Mouse (Mus musculus) forebrain, embryonic 14.5 days (tissue): Measurements from ENCODE around the gene Lyzl6. TPM values are rescaled to one million over a fixed set of nuclear protein-coding genes. Genes with fewer than 3 reads are reported as not detected.
A peak's percentile ranks its signal among the peaks of the same experiment; 100 is the strongest.
"Not testable (repeated sequence)": the region's sequence is repeated elsewhere in the genome, so short reads cannot be mapped to it uniquely, and the experiment has no call there.

Experiments
- ATAC-seq: fragments of 200-750 bp; cut with Nextera tagmentation; 2 replicates; pipeline ENCODE4 v1.8.0; 2017; ENCODE audit warnings: mild to moderate bottlenecking, moderate library complexity
- DNase-seq: peaks from one replicate; pipeline ENCODE4 v3.0.0-alpha.2; 2015; ENCODE audit warnings: low spot score
- H3K27ac ChIP-seq: fragments of 300-500 bp; sonication (generic); 2 replicates; pipeline ENCODE4 v1.5.1; 2014; ENCODE audit warnings: low read depth, mild to moderate bottlenecking, control low read depth, low read length, moderate library complexity
- H3K27me3 ChIP-seq: fragments of 300-500 bp; sonication (generic); replicated peaks from 2 replicates; pipeline ENCODE4 v1.6.1; 2014; ENCODE audit warnings: low read length, control low read depth, mixed read lengths; ENCODE audit not compliant: control insufficient read depth, insufficient read depth
- H3K36me3 ChIP-seq: fragments of 300-500 bp; sonication (generic); 2 replicates; pipeline ENCODE4 v1.6.1; 2014; ENCODE audit warnings: low read length, control low read depth; ENCODE audit not compliant: control insufficient read depth, insufficient read depth
- H3K4me1 ChIP-seq: fragments of 300-500 bp; sonication (generic); 2 replicates; pipeline ENCODE4 v1.6.1; 2014; ENCODE audit warnings: antibody characterized with exemption, low read length, control low read depth; ENCODE audit not compliant: control insufficient read depth, insufficient read depth
- H3K4me2 ChIP-seq: fragments of 300-500 bp; sonication (generic); 2 replicates; pipeline ENCODE4 v1.6.1; 2014; ENCODE audit warnings: mild to moderate bottlenecking, control low read depth, low read length
- H3K4me3 ChIP-seq: fragments of 300-500 bp; sonication (generic); 2 replicates; pipeline ENCODE4 v1.5.1; 2014; ENCODE audit warnings: low read depth, low read length, control low read depth
- H3K9ac ChIP-seq: fragments of 300-500 bp; sonication (generic); 2 replicates; pipeline ENCODE4 v1.6.1; 2014; ENCODE audit warnings: mild to moderate bottlenecking, low read length, control low read depth, moderate library complexity
- H3K9me3 ChIP-seq: fragments of 300-500 bp; sonication (generic); replicated peaks from 2 replicates; pipeline ENCODE4 v1.6.1; 2016; ENCODE audit warnings: low read length, control low read depth, mixed read lengths; ENCODE audit not compliant: control insufficient read depth
- WGBS: fragments of 180-500 bp; shearing (Covaris S2); extraction: QIAGEN DNeasy Blood & Tissue Kit; methylation state at CpG from one replicate; pipeline ENCODE4 v1.1.7; 2014; 5-methylcytosine and 5-hydroxymethylcytosine counted together
- polyA plus RNA-seq: library from polyadenylated mRNA; unstranded; fragments of >200 nt; fragmentation: Nextera tagmentation; extraction: Ambion mirVana; gene quantifications from 2 replicates; pipeline ENCODE4 v1.2.1, GENCODE M21; 2014

Gene Lyzl6
- not detected in 2 replicates for polyA plus RNA-seq

DNA sequence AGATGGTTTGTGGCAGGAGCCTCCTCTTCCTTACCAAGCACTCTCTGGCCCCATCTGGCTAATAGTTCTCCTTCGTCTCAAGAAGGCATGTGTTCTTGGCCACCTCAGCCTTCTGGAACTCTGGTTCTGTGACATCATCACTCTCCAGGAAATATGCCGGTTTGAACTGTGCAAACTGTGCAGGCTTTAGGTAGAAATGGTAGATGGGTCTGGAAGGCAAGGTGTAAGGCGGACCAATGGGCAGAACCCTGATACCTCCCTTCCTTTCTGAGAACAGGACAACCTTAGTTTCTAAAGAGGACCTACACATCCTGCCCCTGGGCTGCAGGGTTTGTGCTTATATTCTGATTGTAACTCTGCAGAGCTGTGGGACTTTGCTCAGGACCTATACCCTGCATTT lies at the start of gene Lyzl6:
TSS of gene Lyzl6 (minus strand) at position 101 of the 400 bp plus-strand sequence.
- H3K4me3 ChIP-seq = no peak within 1 kb of the TSS
- H3K36me3 ChIP-seq = no peaks in the 10 kb centered on the region
- no peaks in the 10 kb centered on the region for H3K9me3 ChIP-seq
- H3K9ac ChIP-seq = no peak within 1 kb of the TSS
- no peaks in the 10 kb centered on the region for H3K4me1 ChIP-seq
- H3K27ac ChIP-seq = no peak within 1 kb of the TSS
- peaks cover 8% of the 10 kb centered on the region for H3K27me3 ChIP-seq
- no peak for ATAC-seq
- no peak for DNase-seq
- 0 out of 2 replicates have a peak within 1 kb of the TSS, but pooled peaks have one; percentile 7 for H3K4me2 ChIP-seq
- 72% methylated on average over 3 of the region's 3 CpGs for WGBS

- Histone ChIP-seq H3K4me3 (no peak overlapping the region), H3K36me3 (peaks cover 64% of the 10 kb centered on the region)
- 92% methylated on average over 6 of the region's 6 CpGs for WGBS
These were observed 48.0 kb upstream of the Lyzl6 start for GRCm38 (mm10) chr11:103686706-103687105.

GRCm38 (mm10) chr11:103685261-103685736 lies 46.6 kb upstream of the Lyzl6 start:
- peak; percentile 83 for ATAC-seq
- Histone ChIP-seq H3K27ac (peak overlapping the region; percentile 63; the same call in 1 of the 2 replicates), H3K9ac (no peak overlapping the region), H3K4me2 (no peak overlapping the region), H3K4me1 (no peaks in the 10 kb centered on the region), H3K36me3 (peaks cover 78% of the 10 kb centered on the region), H3K9me3 (no peaks in the 10 kb centered on the region), H3K27me3 (no peaks in the 10 kb centered on the region), H3K4me3 (no peak overlapping the region)
- DNase-seq = peak; percentile 71
- 59% methylated on average over 7 of the region's 7 CpGs for WGBS

More at GRCm38 (mm10) chr11:103686706-103687105, 48.0 kb upstream of the Lyzl6 start:
- Histone ChIP-seq H3K9me3 (no peaks in the 10 kb centered on the region), H3K4me2 (no peak overlapping the region), H3K27ac (no peak overlapping the region), H3K27me3 (no peaks in the 10 kb centered on the region), H3K4me1 (no peaks in the 10 kb centered on the region), H3K9ac (no peak overlapping the region)
- DNase-seq = no peak
- ATAC-seq = no peak

GRCm38 (mm10) chr11:103683667-103684334 lies 45.1 kb upstream of the Lyzl6 start:
- Histone ChIP-seq H3K27ac (no peak overlapping the region), H3K9ac (no peak overlapping the region), H3K36me3 (peaks cover 91% of the 10 kb centered on the region), H3K4me2 (no peak overlapping the region), H3K9me3 (no peaks in the 10 kb centered on the region), H3K4me1 (no peaks in the 10 kb centered on the region), H3K27me3 (no peaks in the 10 kb centered on the region), H3K4me3 (no peak overlapping the region)
- no peak for DNase-seq
- no peak for ATAC-seq
- WGBS = 64% methylated on average over 11 of the region's 11 CpGs

GRCm38 (mm10) chr11:103677042-103677441 lies 38.4 kb upstream of the Lyzl6 start:
- ATAC-seq, H3K27ac ChIP-seq: not testable (repeated sequence)

DNA sequence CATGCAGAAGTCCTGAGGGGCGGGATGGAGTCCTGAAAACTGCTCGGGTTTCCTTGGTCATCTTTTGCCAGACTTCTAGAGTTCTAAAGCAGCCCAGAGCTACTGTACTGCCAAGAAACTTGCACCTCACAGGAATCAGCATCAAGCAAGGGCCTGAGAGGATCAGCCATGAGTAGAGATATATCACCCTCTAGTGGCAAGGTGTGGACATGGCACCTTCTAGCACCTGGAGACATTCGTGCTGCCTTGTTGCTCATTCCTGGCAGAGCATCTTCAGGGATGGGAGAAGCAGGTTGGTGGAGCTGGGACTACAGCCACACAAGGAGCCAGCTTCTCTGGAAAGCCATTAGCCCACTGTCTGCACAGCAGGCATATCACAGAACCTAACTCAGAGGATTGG lies 36.9 kb upstream of the Lyzl6 start:
- Histone ChIP-seq H3K9me3 (no peaks in the 10 kb centered on the region), H3K9ac (no peak overlapping the region), H3K4me1 (no peaks in the 10 kb centered on the region), H3K36me3 (peaks cover 35% of the 10 kb centered on the region), H3K27ac (no peak overlapping the region), H3K4me3 (no peak overlapping the region), H3K4me2 (no peak overlapping the region), H3K27me3 (no peaks in the 10 kb centered on the region)
- peak; percentile 84 for DNase-seq
- WGBS = 38% methylated on average over 3 of the region's 3 CpGs
- ATAC-seq = peak; percentile 50

More at GRCm38 (mm10) chr11:103677042-103677441, 38.4 kb upstream of the Lyzl6 start:
- not testable (repeated sequence) for H3K4me1 ChIP-seq, H3K4me2 ChIP-seq, H3K4me3 ChIP-seq, H3K27me3 ChIP-seq, H3K9ac ChIP-seq, H3K9me3 ChIP-seq
- DNase-seq = peak; percentile 54
- peaks cover 50% of the 10 kb centered on the region for H3K36me3 ChIP-seq
- 36% methylated on average over 2 of the region's 2 CpGs for WGBS

GRCm38 (mm10) chr11:103666907-103667426 lies 28.3 kb upstream of the Lyzl6 start:
- ATAC-seq (peak; percentile 65), DNase-seq (peak; percentile 75)
- H3K36me3 ChIP-seq = no peaks in the 10 kb centered on the region
- peaks cover 19% of the 10 kb centered on the region for H3K4me1 ChIP-seq
- no peaks in the 10 kb centered on the region; the same call in 1 of the 2 replicates for H3K27me3 ChIP-seq
- no peak overlapping the region for H3K27ac ChIP-seq
- no peak overlapping the region for H3K4me3 ChIP-seq
- H3K9ac ChIP-seq = no peak overlapping the region
- H3K9me3 ChIP-seq = no peaks in the 10 kb centered on the region
- 17% methylated on average over 13 of the region's 13 CpGs for WGBS
- H3K4me2 ChIP-seq = peak overlapping the region; percentile 9; the same call in 1 of the 2 replicates

DNA sequence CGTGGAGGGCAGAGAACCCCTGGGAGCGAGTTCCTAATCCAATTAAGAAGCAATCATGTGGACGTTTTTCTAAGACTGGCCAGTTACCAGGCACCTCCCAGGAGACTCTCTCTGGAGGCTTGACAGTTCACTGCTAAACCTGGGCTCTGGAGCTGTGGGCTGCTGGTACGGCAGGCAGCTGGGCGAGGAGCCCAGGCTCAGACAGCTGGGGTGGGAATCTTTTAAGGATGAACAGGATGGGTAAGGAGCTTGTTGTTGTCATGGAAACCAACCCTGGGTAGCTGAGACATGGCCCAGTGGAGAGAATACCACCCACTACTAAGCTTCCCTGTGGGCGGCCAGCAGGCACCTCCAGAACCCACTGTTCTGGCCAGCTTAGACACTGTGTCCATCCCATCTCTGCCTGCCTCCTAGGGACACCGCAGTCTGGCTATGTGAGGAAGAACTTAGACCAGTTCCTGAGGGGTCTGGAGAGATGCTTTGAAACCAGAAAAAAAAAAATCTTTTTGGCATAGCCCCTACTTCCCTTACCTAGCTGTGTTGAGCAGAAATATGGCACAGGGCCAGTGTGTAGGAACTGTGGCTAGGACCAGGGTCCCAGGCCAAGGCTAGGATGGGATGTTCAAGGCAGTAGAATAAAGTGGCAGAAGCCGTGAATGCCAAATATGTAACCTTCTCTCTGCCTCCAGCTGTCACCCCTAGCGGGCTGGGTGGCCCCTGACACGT lies 27.7 kb upstream of the Lyzl6 start:
- no peak overlapping the region for H3K9ac ChIP-seq
- no peak overlapping the region for H3K4me3 ChIP-seq
- peak overlapping the region; percentile 39; the same call in 1 of the 2 replicates for H3K27ac ChIP-seq
- H3K27me3 ChIP-seq = no peaks in the 10 kb centered on the region; the same call in 1 of the 2 replicates
- peaks cover 19% of the 10 kb centered on the region for H3K4me1 ChIP-seq
- 12% methylated on average over 10 of the region's 10 CpGs for WGBS
- DNase-seq (peak; percentile 84), ATAC-seq (peak; percentile 90)
- H3K36me3 ChIP-seq = no peaks in the 10 kb centered on the region
- no peaks in the 10 kb centered on the region for H3K9me3 ChIP-seq
- H3K4me2 ChIP-seq = peak overlapping the region; percentile 9
